Mouse (Mus musculus) common myeloid progenitor, adult 5-6 weeks (primary cell): ENCODE data around the gene Zw10. TPM values are rescaled to one million over a fixed set of nuclear protein-coding genes. Genes with fewer than 3 reads are reported as not detected.

Experiments used
- ATAC-seq: replicated peaks from 2 replicates; pipeline ENCODE4 v1.8.0; 2016; ENCODE audit warnings: low read depth, mild to moderate bottlenecking, moderate TSS enrichment, inconsistent platforms; ENCODE audit not compliant: poor library complexity, severe bottlenecking
- total RNA-seq: library from RNA; stranded (forward); fragments of 200-1000, 187-1606 nt; gene quantifications from 2 replicates; pipeline ENCODE4 v1.2.3, GENCODE M21; 2017

Gene Zw10
- 26.9 and 33.4 TPM in 2 replicates for total RNA-seq

- peak; percentile 97 for ATAC-seq
Measured at GRCm38 (mm10) chr9:49055333-49056205, at the start of gene Zw10. Gene Zw10 (plus strand): TSS chr9:49055613.

- no peak for ATAC-seq
Measured at GRCm38 (mm10) chr9:49015824-49016223, 39.6 kb upstream of the Zw10 start.

GRCm38 (mm10) chr9:49021289-49021688 is 34.1 kb upstream of the Zw10 start:
- ATAC-seq = no peak

DNA sequence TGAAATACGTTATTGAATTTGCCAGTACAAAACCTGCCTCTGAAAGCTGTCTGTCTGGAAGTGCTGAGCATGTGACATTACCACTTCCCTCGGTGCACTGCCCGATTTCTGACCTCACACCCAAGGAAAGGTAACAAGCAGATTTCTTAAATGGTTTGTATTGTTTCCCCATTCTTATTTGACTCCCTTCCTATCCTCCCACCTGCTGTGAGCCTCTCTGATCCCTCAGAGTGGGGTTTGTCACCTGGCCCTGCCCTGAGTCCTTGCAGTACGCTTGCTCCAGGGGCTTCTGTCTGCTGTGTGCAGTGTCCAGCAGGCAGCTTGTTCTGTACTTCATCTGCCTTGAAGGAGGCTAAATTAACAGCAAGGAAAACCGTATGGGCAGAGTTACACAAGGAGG is 31.5 kb upstream of the Zw10 start:
- ATAC-seq = no peak

DNA sequence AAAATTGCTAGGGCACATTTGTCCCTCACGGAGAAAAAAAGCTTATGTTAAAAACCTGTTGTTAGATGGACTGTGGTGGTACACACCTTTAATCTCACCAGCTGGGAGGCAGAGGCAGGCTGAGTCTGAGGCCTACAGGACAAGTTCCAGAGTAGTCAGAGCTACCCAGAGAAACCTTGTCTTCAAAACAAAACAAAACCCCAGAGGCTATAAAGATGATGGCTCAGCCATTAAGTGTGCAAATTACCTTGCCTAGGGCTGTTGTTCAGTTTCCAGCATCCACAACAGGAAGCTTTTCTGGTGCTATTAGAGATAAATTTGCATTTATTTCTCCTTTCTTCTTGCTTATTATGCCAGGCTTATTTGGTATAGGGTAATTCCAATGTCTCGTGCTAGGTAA is 30.9 kb upstream of the Zw10 start:
- ATAC-seq = no peak

DNA sequence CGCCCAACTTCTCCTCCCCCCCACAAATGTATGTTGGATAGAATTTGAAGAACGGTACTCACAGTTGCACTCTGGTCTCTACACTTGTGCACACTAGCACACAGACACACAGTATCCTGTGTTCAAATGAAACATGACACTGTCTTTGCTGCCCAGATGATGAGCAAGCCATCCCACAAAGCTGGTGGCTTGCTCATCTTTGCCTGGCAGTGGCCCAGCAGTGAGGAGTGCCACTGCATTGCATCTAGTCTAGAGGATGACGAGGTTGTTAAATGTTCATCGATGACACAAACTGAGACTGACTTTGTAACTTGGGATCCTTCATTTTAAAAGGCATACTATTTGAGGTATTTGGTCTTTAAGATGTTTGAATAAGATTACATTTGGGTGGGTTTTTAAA is 20.6 kb upstream of the Zw10 start:
- ATAC-seq = no peak

GRCm38 (mm10) chr9:49050901-49051300 is 4.5 kb upstream of the Zw10 start:
- no peak for ATAC-seq

GRCm38 (mm10) chr9:49051349-49051748 is 4.1 kb upstream of the Zw10 start:
- peak; percentile 70 for ATAC-seq

DNA sequence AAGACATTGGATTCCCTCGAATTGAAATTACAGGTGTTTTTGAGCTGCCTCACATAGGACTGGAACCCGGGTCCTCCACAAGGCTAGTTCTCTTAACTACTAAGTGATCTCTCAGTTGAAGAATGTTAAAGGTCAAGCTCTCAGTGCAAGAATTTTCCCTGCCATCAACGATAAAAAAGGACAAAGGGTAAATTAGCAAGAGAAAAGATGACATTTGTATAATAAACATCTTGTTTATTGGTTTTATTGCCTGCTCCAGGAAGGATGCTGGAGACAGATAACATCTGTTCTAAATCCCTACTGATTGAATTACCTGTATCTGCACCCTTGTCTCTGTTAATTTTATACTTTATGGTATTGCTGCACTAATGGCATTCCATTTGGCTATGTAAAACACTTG is 1.4 kb upstream of the Zw10 start:
- no peak for ATAC-seq

GRCm38 (mm10) chr9:49076847-49077246 is 21.4 kb downstream of the Zw10 start:
- ATAC-seq = no peak

DNA sequence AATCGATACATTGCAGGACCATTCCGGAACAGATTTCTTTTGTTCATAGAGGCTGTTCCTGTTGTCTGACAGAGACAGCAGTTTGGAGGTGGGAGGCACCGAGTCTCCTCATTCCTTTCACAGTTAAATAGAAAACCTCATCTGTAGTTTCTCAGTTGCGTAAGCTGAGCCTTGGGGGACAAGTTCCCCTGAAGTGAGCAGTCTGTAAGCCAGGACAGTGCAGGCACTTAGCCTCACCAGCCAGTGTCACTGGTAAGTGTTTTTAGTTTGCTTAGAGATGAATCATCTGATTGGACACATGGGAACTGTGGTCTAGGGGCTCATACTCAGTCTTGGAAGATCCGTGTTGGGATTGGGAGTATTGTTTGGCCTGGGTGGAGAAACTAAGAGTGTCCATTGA is 25.7 kb downstream of the Zw10 start, which contains the start of gene Tmprss5:
Gene Tmprss5 (plus strand): TSS at position 154 of the 400 bp plus-strand sequence.
- no peak for ATAC-seq

GRCm38 (mm10) chr9:49081561-49081960 is 26.1 kb downstream of the Zw10 start:
- 0 out of 2 replicates have a peak, but pooled peaks have one; percentile 25 for ATAC-seq

DNA sequence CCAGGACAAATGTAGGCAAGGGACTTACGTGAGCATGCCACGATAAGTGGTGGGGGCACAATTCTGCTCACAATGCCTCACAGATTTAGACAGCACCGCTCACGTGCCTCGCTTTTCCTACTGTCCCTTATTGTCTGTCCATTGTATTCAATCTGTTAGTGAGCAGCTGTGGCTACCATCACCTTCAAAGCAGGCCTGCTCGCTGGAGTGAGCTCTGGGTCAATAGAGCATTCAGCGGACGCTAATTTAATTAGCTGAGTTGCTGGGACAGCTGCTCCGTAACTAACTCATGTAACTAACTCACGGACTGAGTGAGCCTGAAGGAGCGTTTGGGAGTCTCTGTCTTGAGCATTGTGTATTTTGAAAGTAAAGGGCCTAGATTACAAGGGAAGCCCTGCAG is 31.9 kb downstream of the Zw10 start:
- no peak for ATAC-seq

GRCm38 (mm10) chr9:49098871-49099270 is 43.5 kb downstream of the Zw10 start:
- no peak for ATAC-seq

DNA sequence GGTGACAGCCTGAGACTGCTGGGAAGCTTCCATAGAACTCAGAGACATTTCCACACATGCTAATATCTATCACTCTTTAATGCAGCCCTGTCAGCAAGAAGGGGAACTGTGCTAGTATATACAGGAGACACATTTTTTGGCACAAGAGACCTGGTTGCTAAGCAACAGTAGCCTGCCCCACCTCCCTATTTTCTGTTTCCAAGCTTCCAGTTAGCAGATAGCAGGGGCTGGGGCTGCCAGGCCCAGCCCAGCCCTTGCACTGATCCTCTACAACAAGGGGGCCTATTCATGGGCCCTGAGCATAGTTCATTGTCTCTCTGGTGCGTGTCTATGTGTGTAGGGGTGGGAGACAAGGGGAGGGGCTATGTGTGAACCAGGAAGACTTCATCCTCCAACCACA is 46.9 kb downstream of the Zw10 start:
- no peak for ATAC-seq

DNA sequence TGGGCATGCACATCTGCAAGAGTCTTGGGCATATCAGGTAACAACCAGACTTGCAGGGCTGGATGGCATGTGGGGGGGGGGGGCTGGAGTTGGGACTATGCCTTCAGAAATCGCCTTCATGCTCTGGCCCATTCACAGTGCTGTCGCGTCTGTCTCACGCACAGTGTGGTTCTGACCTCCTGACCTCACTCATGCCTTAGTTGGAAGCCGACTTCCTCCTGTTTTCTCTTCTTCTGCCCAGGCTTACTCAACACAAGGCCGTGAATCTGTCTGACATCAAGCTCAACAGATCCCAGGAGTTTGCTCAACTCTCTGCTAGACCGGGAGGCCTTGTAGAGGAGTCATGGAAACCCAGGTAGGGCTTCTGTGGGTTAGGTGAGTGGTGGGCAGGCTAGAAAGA is 53.7 kb downstream of the Zw10 start:
- ATAC-seq = no peak

DNA sequence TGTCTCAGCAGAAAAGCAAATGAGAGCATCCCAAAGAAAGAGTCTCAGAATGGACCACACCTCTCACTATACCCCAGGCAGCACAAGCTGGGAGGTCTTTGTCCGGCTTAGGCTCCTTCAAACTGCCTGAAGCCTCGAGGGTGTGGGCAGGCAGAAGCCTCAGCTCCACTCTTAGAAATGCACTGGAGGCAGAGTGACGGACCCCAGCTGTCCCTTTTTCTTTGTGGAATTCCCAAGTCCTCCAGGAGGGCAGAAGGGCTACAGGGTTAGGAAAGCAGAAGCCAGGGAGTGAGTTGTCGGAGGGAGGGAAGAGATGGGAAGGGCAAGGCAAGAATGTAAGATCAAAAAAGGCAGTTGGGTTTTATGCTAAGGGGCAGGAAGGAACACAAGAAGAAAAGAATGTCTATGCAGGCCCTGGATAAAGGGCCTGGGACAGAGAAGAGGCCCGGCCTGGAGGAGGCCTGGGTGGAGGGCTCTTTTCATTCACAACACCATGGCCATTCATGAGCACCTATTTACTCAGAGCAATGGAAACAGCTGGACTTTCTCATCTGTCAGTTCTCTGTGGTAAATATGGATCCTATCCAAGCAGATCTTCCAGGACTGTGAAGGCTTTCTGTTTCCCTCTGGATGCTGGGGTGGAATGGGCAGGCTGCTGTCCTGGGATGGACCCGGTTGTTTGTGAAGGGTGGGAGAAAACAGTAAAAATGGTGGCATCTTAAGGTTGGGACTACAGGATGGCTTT is 55.2 kb downstream of the Zw10 start:
- ATAC-seq = no peak

GRCm38 (mm10) chr9:49111296-49111695 is 55.9 kb downstream of the Zw10 start:
- no peak for ATAC-seq

DNA sequence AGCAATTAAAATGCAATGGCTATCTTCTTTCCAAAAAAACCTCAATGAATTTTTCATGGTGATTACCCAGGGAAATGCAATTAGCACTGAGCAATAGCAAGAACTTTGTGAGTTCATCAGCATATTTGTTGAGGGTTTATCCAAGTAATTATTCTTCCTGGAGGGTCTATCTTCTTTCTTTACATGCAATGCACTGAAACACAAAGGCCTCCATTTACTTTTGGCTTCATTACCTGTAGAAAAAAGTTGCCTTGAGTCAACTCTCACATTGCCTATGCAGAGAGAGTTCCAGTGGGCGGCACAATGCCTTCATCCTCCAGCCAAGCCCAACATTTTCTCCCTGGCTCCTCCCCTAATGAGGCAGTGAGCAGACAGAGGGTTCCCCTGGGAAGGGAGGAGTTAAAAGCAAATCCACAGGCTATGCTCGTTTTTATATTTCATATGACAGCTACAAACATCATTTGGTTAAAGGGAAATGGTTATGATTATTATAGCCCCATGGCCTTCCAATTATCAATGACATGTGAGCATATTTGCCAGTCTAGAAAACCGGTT is 62.9 kb downstream of the Zw10 start:
- ATAC-seq = no peak

DNA sequence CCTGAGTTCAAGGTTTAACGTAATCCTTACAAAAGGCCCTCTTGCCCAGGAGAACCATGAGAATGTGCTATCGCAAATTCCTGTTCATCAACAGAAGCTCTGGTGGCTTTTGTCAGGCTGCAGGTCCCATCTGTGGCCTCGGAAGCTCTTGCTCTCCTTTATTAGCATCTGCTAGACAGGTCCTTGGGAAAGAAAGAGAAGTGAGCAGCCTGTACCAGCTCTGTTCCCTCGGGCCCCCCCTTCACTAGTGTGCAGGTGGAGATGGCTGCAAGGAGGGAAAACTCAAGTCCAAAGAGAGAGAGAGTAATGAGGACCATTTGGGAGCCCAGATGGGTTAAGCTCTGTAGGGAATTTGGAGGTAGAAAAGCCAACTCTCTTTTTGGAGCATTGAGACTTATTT is 64.3 kb downstream of the Zw10 start:
- no peak for ATAC-seq

GRCm38 (mm10) chr9:49125706-49126105 is 70.3 kb downstream of the Zw10 start:
- no peak for ATAC-seq
